9 mouse cellular contexts compared by ENCODE assay signal in the genomic region with DNA sequence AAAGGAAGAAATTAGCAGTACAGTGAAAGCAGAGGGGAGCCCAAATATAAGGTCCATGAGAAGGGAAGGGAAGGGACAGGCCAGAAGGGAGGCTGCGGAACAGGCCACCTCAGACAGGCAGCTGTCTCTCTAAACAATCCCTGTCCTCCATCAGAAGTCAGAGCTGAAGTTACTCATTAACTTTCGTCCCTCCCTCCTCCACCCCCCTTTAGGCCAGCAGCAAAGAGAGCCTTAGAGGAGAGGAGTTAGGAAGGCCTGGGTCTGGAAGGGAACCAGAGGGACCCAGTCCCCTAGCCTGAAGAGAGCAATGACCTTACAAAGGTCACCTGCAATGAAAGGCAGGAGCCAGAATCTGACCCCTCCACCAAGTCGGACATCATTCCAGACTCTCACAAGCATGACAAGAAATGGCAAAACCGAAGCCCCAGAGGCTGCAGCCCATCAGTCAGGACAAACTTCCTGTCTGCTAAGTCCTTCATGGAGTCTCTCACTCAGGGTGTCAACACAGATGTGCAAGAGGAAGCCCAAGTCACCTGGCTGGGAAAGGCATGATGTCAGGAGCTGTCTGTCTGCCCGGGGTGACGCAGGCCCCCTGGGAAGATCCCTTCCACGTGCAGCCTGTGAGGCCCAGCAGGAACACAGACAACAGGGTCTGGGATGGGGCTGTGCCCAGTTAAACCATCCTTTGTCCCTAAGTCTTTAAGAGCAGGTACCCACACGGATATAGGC. TPM values are rescaled to one million over a fixed set of nuclear protein-coding genes. Genes with fewer than 3 reads are reported as not detected.
DNase-seq lines count a peak whose midpoint lies in the region; ATAC-seq and TF ChIP-seq lines count a peak whose summit lies in the region.
"Had no signal": no experiment of that assay in that cellular context is flagged by ENCODE, and none has a peak within 500 bp of the region (broad histone marks: within the 10 kb centered on the region; RNA-seq: fewer than 3 reads in every experiment).

No protein-coding gene starts in this region.

- 31% methylated on average over 8 of the region's 8 CpGs for WGBS in heart, embryonic 14.5 days
- 59% methylated on average over 8 of the region's 8 CpGs for WGBS in small intestine, adult 2 months

- no peaks in the 10 kb centered on the region for H3K9me3 ChIP-seq in megakaryocyte, embryonic 14.5 days
- no peaks in the 10 kb centered on the region for H3K9me3 ChIP-seq in heart, embryonic 14.5 days (ENCODE audit: control insufficient read depth, low read length)

- H3K4me2 ChIP-seq in heart, embryonic 14.5 days (ENCODE audit: low read length), result no peak overlapping the region

- H3K27ac ChIP-seq in heart, embryonic 14.5 days (replicated peaks in 1 of 2; ENCODE audit: control insufficient read depth in 1 of 2, insufficient read depth in 1 of 2, low read depth in 2 of 2, low read length in 2 of 2), result peak overlapping the region; percentile 53 to 86
- peak overlapping the region; percentile 18; the same call in 1 of the 2 replicates for H3K27ac ChIP-seq in small intestine, adult 2 months (ENCODE audit: insufficient read depth, low read depth, low read length)

- peak; percentile 80 for DNase-seq in kidney, postnatal 14 days
- DNase-seq in T-cell, adult 2 months (ENCODE audit: low spot score), result no peak
- no peak for DNase-seq in gastrocnemius, postnatal 4 days (ENCODE audit: low spot score in 2 of 2)
- DNase-seq in adrenal gland, postnatal 25 days, result no peak
- DNase-seq: right cerebral cortex, postnatal 14 days had no signal

- peaks cover 97% of the 10 kb centered on the region for H3K4me1 ChIP-seq in megakaryocyte, embryonic 14.5 days
- peaks cover 28 to 38% of the 10 kb centered on the region in 2 experiments for H3K4me1 ChIP-seq in heart, embryonic 14.5 days (ENCODE audit: control insufficient read depth in 2 of 2, insufficient read depth in 2 of 2, low read length in 2 of 2)
- H3K4me1 ChIP-seq in small intestine, adult 2 months (ENCODE audit: control insufficient read depth, insufficient read depth, insufficient read length, low read length), result peaks cover 4% of the 10 kb centered on the region

- no peaks in the 10 kb centered on the region for H3K27me3 ChIP-seq in megakaryocyte, embryonic 14.5 days (replicated peaks)
- H3K27me3 ChIP-seq in heart, embryonic 14.5 days (ENCODE audit: control insufficient read depth, insufficient read depth, low read length), result no peaks in the 10 kb centered on the region
- H3K27me3 ChIP-seq in small intestine, adult 2 months (ENCODE audit: control insufficient read depth, insufficient read depth, low read length), result no peaks in the 10 kb centered on the region

- TF ChIP-seq POLR2A in small intestine, adult 2 months (IDR thresholded peaks at IDR 0.05; ENCODE audit: low read depth, low read length), result no peak

- peak overlapping the region; percentile 50 for H3K9ac ChIP-seq in heart, embryonic 14.5 days (ENCODE audit: low read length)

- H3K36me3 ChIP-seq in megakaryocyte, embryonic 14.5 days (replicated peaks; ENCODE audit: low read length), result peaks cover 84% of the 10 kb centered on the region
- H3K36me3 ChIP-seq in heart, embryonic 14.5 days (ENCODE audit: control insufficient read depth, insufficient read depth, low read length), result peaks cover 2% of the 10 kb centered on the region; the same call in 1 of the 2 replicates
- H3K36me3 ChIP-seq in small intestine, adult 2 months (ENCODE audit: control insufficient read depth, insufficient read depth, low read length), result no peaks in the 10 kb centered on the region

- ATAC-seq in megakaryocyte, adult 5-6 weeks (ENCODE audit: poor library complexity, severe bottlenecking), result no peak
- ATAC-seq in heart, embryonic 14.5 days (ENCODE audit: insufficient number of reproducible peaks, insufficient read depth, low FRiP score, low read depth), result no peak

- H3K4me3 ChIP-seq in megakaryocyte, embryonic 14.5 days (replicated peaks), result peak overlapping the region; percentile 38
- no peak overlapping the region for H3K4me3 ChIP-seq in heart, embryonic 14.5 days (ENCODE audit: control insufficient read depth in 1 of 2, insufficient read depth in 1 of 2, low read depth in 1 of 2, low read length in 2 of 2)
- H3K4me3 ChIP-seq in small intestine, adult 2 months (ENCODE audit: low read depth, low read length), result no peak overlapping the region

- no peak for TF ChIP-seq CTCF in small intestine, adult 2 months (IDR thresholded peaks at IDR 0.05; ENCODE audit: extremely low read depth, insufficient read length, insufficient replicate concordance, low read depth, low read length)

RNA-seq across cellular contexts. Expression of gene Tspan9, which starts 9.0 kb away (rescaled TPM):
- 87.8 and 156 TPM in 2 replicates for polyA plus RNA-seq in megakaryocyte, embryonic 14.5 days (2012; ENCODE audit: insufficient read depth, low replicate concordance)
- not detected in 2 replicates for total RNA-seq in megakaryocyte, adult 5-6 weeks (2015)
- 0.26 and 1.3 TPM in 2 replicates for total RNA-seq in megakaryocyte, adult 5-6 weeks (2017)
- 142 and 143 TPM in 2 replicates for polyA plus RNA-seq in heart, embryonic 14.5 days (2014; fragmentation: Nextera tagmentation; extraction: Ambion mirVana)
- 15.3 and 20.6 TPM in 2 replicates for polyA plus RNA-seq in small intestine, adult 2 months (2012; rRNA removed)
- 100 to 1,000 TPM; 151 to 194 TPM for total RNA-seq in gastrocnemius, postnatal 4 days (2021)
- total RNA-seq in adrenal gland, postnatal 25 days (2021), result 44.1 and 46.6 TPM in 2 replicates

Comparison
In these comparisons a context has a peak if more than half of its experiments do, and no peak if none do; other contexts are left out.
1. RNA of gene Tspan9, which starts 9.0 kb away (total RNA-seq): 151 to 194 TPM in gastrocnemius, postnatal 4 days and 44.1 to 46.6 TPM in adrenal gland, postnatal 25 days; 0.26 to 1.3 TPM in megakaryocyte, adult 5-6 weeks; every median in the first group is over 10 times any median in the second.